Comparison of ENCODE assay signal across 29 mouse cellular contexts in genomic region chr13:21114121-21114520, GRCm38 (mm10). TPM values are rescaled to one million over a fixed set of nuclear protein-coding genes. Genes with fewer than 3 reads are reported as not detected.
"Had no signal": no experiment of that assay in that cellular context is flagged by ENCODE, and none has a peak within 500 bp of the region (broad histone marks: within the 10 kb centered on the region; RNA-seq: fewer than 3 reads in every experiment).

No protein-coding gene starts in this region.

- H3K4me3 ChIP-seq: kidney, embryonic 15.5 days; lung, embryonic 15.5 days; midbrain, embryonic 12.5 days; myocyte had no signal

- H3K27ac ChIP-seq: kidney, embryonic 15.5 days; lung, embryonic 15.5 days; midbrain, embryonic 12.5 days had no signal

- H3K36me3 ChIP-seq: kidney, embryonic 15.5 days; lung, embryonic 15.5 days; midbrain, embryonic 12.5 days had no signal

- H3K9ac ChIP-seq: kidney, embryonic 15.5 days; lung, embryonic 15.5 days; midbrain, embryonic 12.5 days had no signal

- H3K4me2 ChIP-seq: kidney, embryonic 15.5 days; lung, embryonic 15.5 days; midbrain, embryonic 12.5 days had no signal

- H3K4me1 ChIP-seq: kidney, embryonic 15.5 days; lung, embryonic 15.5 days; midbrain, embryonic 12.5 days had no signal

- ATAC-seq: intestine, postnatal 0 days; midbrain, embryonic 16.5 days had no signal

- DNase-seq: kidney, adult 8-10 months; kidney, postnatal 10 days; kidney, postnatal 36 days; layer of hippocampus, adult 9-11 months; lung, adult 18-20 months; lung, postnatal 10 days; lung, postnatal 36 days; thymus, adult 18-20 months; thymus, postnatal 36 days had no signal

- H3K9me3 ChIP-seq: kidney, embryonic 15.5 days; lung, embryonic 15.5 days; midbrain, embryonic 12.5 days had no signal

- H3K27me3 ChIP-seq: kidney, embryonic 15.5 days; lung, embryonic 15.5 days; midbrain, embryonic 12.5 days had no signal

RNA-seq across cellular contexts. Expression of gene Olfr1369-ps1, which starts 2.8 kb away (rescaled TPM):
- total RNA-seq: layer of hippocampus, adult 18-20 months; layer of hippocampus, postnatal 25 days; left cerebral cortex, adult 18-20 months; left cerebral cortex, postnatal 36 days; monocyte, adult 5-6 weeks had no signal
- polyA plus RNA-seq: intestine, embryonic 14.5 days; intestine, postnatal 0 days; limb, embryonic 11.5 days; limb, embryonic 14.5 days; lung, embryonic 15.5 days; myocyte; neural tube, embryonic 11.5 days; neural tube, embryonic 14.5 days; small intestine, adult 2 months; spleen, adult 2 months; stomach, embryonic 16.5 days; testis, adult 2 months had no signal

RNA-seq across cellular contexts. Expression of gene Olfr263, which starts 15.3 kb away (rescaled TPM):
- total RNA-seq: layer of hippocampus, adult 18-20 months; layer of hippocampus, postnatal 25 days; left cerebral cortex, adult 18-20 months; left cerebral cortex, postnatal 36 days; monocyte, adult 5-6 weeks had no signal
- polyA plus RNA-seq: intestine, embryonic 14.5 days; intestine, postnatal 0 days; kidney, embryonic 15.5 days; limb, embryonic 11.5 days; limb, embryonic 14.5 days; lung, embryonic 15.5 days; midbrain, embryonic 12.5 days; midbrain, embryonic 16.5 days; myocyte; neural tube, embryonic 11.5 days; neural tube, embryonic 14.5 days; small intestine, adult 2 months; spleen, adult 2 months; stomach, embryonic 16.5 days; testis, adult 2 months had no signal

RNA-seq across cellular contexts. Expression of gene Olfr1368, which starts 31.5 kb away (rescaled TPM):
- total RNA-seq: layer of hippocampus, adult 18-20 months; layer of hippocampus, postnatal 25 days; left cerebral cortex, adult 18-20 months; left cerebral cortex, postnatal 36 days; monocyte, adult 5-6 weeks had no signal
- polyA plus RNA-seq: intestine, embryonic 14.5 days; intestine, postnatal 0 days; kidney, embryonic 15.5 days; limb, embryonic 11.5 days; limb, embryonic 14.5 days; lung, embryonic 15.5 days; midbrain, embryonic 12.5 days; midbrain, embryonic 16.5 days; myocyte; neural tube, embryonic 11.5 days; neural tube, embryonic 14.5 days; small intestine, adult 2 months; spleen, adult 2 months; stomach, embryonic 16.5 days had no signal

RNA-seq across cellular contexts. Expression of gene Olfr1370, which starts 39.4 kb away (rescaled TPM):
- total RNA-seq: layer of hippocampus, adult 18-20 months; layer of hippocampus, postnatal 25 days; left cerebral cortex, adult 18-20 months; left cerebral cortex, postnatal 36 days had no signal
- polyA plus RNA-seq: intestine, embryonic 14.5 days; intestine, postnatal 0 days; kidney, embryonic 15.5 days; limb, embryonic 11.5 days; limb, embryonic 14.5 days; lung, embryonic 15.5 days; midbrain, embryonic 12.5 days; midbrain, embryonic 16.5 days; myocyte; neural tube, embryonic 11.5 days; neural tube, embryonic 14.5 days; small intestine, adult 2 months; spleen, adult 2 months; stomach, embryonic 16.5 days; testis, adult 2 months had no signal
